Mouse (Mus musculus) myocyte (in vitro differentiated cells): Measurements from ENCODE around the gene B4galt2. TPM values are rescaled to one million over a fixed set of nuclear protein-coding genes. Genes with fewer than 3 reads are reported as not detected.
A peak's percentile ranks its signal among the peaks of the same experiment; 100 is the strongest.

Source experiments
- H3K27me3 ChIP-seq: one replicate; pipeline ENCODE4 v1.6.1; 2011; ENCODE audit not compliant: control insufficient read depth, insufficient read depth, insufficient read length
- H3K36me3 ChIP-seq: one replicate; pipeline ENCODE4 v1.6.1; 2011; ENCODE audit not compliant: control insufficient read depth, insufficient read depth
- H3K4me2 ChIP-seq: one replicate; pipeline ENCODE4 v1.6.1; 2011; ENCODE audit warnings: low read depth, control low read depth
- H3K4me3 ChIP-seq: one replicate; pipeline ENCODE4 v1.5.1; 2011; ENCODE audit warnings: mild to moderate bottlenecking, control low read depth, moderate library complexity
- H3K79me2 ChIP-seq: one replicate; pipeline ENCODE4 v1.6.1; 2011; ENCODE audit not compliant: control insufficient read depth, insufficient read depth
- H3ac ChIP-seq: one replicate; pipeline ENCODE4 v1.6.1; 2011; ENCODE audit not compliant: control insufficient read depth, insufficient read length
- CEBPB ChIP-seq: IDR thresholded peaks from 2 replicates; pipeline ENCODE4 v1.6.1; 2011; ENCODE audit warnings: mild to moderate bottlenecking, moderate library complexity; ENCODE audit not compliant: poor library complexity, insufficient read depth, severe bottlenecking
- E2F4 ChIP-seq: IDR thresholded peaks from one replicate; pipeline ENCODE4 v1.6.1; 2011; ENCODE audit warnings: mild to moderate bottlenecking, control low read depth, moderate library complexity; ENCODE audit not compliant: insufficient read depth
- MAX ChIP-seq: IDR thresholded peaks from one replicate; pipeline ENCODE4 v1.6.1; 2011; ENCODE audit warnings: low read depth, mild to moderate bottlenecking, control low read depth
- MYOD1 ChIP-seq, 3 experiments: IDR thresholded peaks; one replicate each; pipeline ENCODE4 v1.6.1; 2011; ENCODE audit warnings: control low read depth in 2 of 3, low read depth in 2 of 3, mild to moderate bottlenecking in 2 of 3, moderate library complexity in 1 of 3; ENCODE audit not compliant: insufficient read length in 2 of 3, control insufficient read depth in 1 of 3
- MYOG ChIP-seq, 3 experiments: IDR thresholded peaks; one replicate each; pipeline ENCODE4 v1.6.1; 2011; ENCODE audit warnings: control low read depth in 2 of 3, low read depth in 2 of 3, mild to moderate bottlenecking in 2 of 3; ENCODE audit not compliant: insufficient read length in 2 of 3, control insufficient read depth in 1 of 3, insufficient read depth in 1 of 3
- POLR2A ChIP-seq: IDR thresholded peaks from one replicate; pipeline ENCODE4 v1.6.1; 2011; ENCODE audit warnings: low read depth, mild to moderate bottlenecking, control low read depth, moderate library complexity; ENCODE audit not compliant: insufficient read length
- POLR2AphosphoS2 ChIP-seq: IDR thresholded peaks from one replicate; pipeline ENCODE4 v1.6.1; 2011; ENCODE audit warnings: low read depth, control low read depth; ENCODE audit not compliant: insufficient read length
- REST ChIP-seq: IDR thresholded peaks from one replicate; pipeline ENCODE4 v1.6.1; 2011; ENCODE audit warnings: mild to moderate bottlenecking, control low read depth, moderate library complexity; ENCODE audit not compliant: insufficient read depth, insufficient read length
- SRF ChIP-seq: IDR thresholded peaks from one replicate; pipeline ENCODE4 v1.6.1; 2011; ENCODE audit warnings: low read depth; ENCODE audit not compliant: control insufficient read depth, insufficient read length
- TCF12 ChIP-seq: IDR thresholded peaks from one replicate; pipeline ENCODE4 v1.6.1; 2011; ENCODE audit warnings: mild to moderate bottlenecking, control low read depth; ENCODE audit not compliant: poor library complexity, insufficient read depth, severe bottlenecking
- TCF3 ChIP-seq: IDR thresholded peaks from one replicate; pipeline ENCODE4 v1.6.1; 2011; ENCODE audit warnings: low read depth, control low read depth; ENCODE audit not compliant: insufficient read length
- USF1 ChIP-seq: IDR thresholded peaks from one replicate; pipeline ENCODE4 v1.6.1; 2011; ENCODE audit warnings: low read depth, mild to moderate bottlenecking, control low read depth, moderate library complexity
- polyA plus RNA-seq: library from polyadenylated mRNA; unstranded; fragments of >200 nt; fragmentation: generic; extraction: Trizol; gene quantifications from one replicate; pipeline ENCODE4 v1.2.1, GENCODE M21; 2012; ENCODE audit warnings: missing spikeins

Gene B4galt2
- polyA plus RNA-seq, 1 experiment = 41.6 TPM

DNA sequence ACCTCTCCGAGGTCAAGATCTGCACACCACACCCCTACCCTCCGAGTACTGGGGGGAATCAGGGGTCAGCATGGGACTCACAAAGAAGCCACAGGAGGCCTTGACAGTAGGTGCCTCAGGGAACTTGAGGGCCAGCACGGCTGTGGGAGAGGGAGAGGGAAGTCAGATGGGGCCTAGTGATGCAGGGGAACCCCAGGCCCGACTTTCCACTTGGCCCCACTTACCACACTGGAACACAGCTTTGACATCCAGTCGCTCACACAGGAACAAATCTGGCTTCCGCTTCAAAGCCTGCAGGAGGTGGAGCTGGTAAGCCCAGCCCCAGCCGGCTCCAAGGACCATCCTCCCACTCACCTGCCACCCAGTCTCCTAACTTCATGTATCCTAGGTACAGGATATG, 12.1 kb upstream of the B4galt2 start:
- peaks cover 30% of the 10 kb centered on the region for H3K36me3 ChIP-seq
- no peak overlapping the region for H3K4me2 ChIP-seq
- H3K4me3 ChIP-seq = no peak overlapping the region
- no peak overlapping the region for H3ac ChIP-seq
- TF ChIP-seq TCF12 (no peak), MYOD1 (IDR thresholded peaks at IDR 0.05; ENCODE audit: control insufficient read depth in 1 of 3, insufficient read length in 2 of 3, low read depth in 2 of 3) (no peak), SRF (no peak), TCF3 (no peak), MYOG (IDR thresholded peaks at IDR 0.05; ENCODE audit: control insufficient read depth in 1 of 3, insufficient read depth in 1 of 3, insufficient read length in 2 of 3, low read depth in 2 of 3) (no peak), CEBPB (no peak)
- H3K27me3 ChIP-seq = no peaks in the 10 kb centered on the region
- no peaks in the 10 kb centered on the region for H3K79me2 ChIP-seq

DNA sequence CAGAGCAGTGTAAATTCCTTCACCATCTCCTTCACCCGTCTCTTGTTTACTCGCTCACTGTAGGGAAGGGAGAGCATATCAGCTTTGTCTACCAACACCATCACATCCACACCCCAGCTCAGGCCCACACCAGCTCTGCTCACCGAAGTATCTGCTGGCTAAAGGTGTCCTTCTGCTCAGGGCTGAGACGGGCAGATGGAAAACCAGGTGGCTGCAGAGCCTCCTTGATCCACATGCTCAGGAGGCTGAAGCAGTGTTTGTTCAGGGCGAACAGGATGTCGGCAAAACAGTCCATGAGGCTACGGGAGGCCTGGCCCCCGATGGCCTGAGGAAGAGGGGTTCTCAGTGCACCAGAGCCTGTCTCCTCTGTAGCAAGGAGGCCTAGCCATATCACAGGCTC, 11.3 kb upstream of the B4galt2 start:
- no peak overlapping the region for H3K4me2 ChIP-seq
- peaks cover 25% of the 10 kb centered on the region for H3K36me3 ChIP-seq
- no peaks in the 10 kb centered on the region for H3K27me3 ChIP-seq
- H3ac ChIP-seq = no peak overlapping the region
- no peak overlapping the region for H3K4me3 ChIP-seq
- no peak for TF ChIP-seq REST
- TF ChIP-seq TCF3 = no peak
- no peak for TF ChIP-seq USF1
- H3K79me2 ChIP-seq = no peaks in the 10 kb centered on the region

DNA sequence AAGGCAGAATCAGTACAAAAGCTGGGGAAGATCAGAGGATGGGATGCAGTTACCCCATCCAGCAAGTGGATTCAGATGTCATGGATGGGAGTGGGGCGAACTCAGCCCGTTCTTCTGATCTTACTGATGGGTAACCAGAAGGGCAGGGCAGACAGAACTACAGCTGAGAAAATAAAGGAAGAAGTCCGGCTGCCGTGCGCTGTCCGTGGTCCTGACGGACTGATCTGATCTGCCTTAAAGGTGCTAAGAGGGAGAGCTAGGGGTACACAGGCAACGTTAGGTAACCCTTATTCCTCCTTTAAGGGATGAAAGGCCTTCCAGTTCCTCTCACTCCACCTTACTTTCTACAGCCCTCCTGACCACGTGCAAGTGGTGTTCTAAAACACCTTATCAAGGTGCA, 10.1 kb upstream of the B4galt2 start:
- TF ChIP-seq CEBPB = no peak
- TF ChIP-seq POLR2AphosphoS2 = peak; percentile 32
- no peak for TF ChIP-seq POLR2A
- no peak for TF ChIP-seq E2F4
- peak; percentile 96 for TF ChIP-seq REST
- TF ChIP-seq MYOD1 (IDR thresholded peaks at IDR 0.05; ENCODE audit: control insufficient read depth in 1 of 3, insufficient read length in 2 of 3, low read depth in 2 of 3) = no peak
- no peak for TF ChIP-seq MYOG (IDR thresholded peaks at IDR 0.05; ENCODE audit: control insufficient read depth in 1 of 3, insufficient read depth in 1 of 3, insufficient read length in 2 of 3, low read depth in 2 of 3)
- no peak for TF ChIP-seq MAX
- H3K4me2 ChIP-seq = no peak overlapping the region
- peaks cover 16% of the 10 kb centered on the region for H3K36me3 ChIP-seq
- no peaks in the 10 kb centered on the region for H3K27me3 ChIP-seq
- no peaks in the 10 kb centered on the region for H3K79me2 ChIP-seq
- H3ac ChIP-seq = no peak overlapping the region
- no peak overlapping the region for H3K4me3 ChIP-seq

DNA sequence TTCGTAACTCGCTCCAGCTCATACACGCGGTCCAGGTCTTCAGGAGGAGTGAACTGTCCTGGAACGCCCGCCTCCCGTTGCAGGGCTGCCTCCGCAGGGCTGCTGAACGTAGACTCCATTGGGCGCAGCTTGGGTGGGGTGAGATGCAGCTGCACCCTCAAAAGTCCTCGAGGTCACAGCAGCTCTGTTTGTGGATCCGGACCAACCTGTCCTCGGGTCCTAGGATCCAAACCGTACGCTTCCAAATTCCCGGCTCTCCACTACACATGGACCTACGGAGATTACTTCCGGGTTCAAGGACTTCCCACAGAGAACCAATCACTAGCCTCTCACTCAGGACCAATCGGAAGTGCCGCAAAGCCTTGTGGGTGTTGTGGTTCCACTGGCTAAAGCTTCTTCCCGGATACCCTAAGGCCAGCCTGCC, 8.5 kb upstream of the B4galt2 start, which contains the start of gene Dph2:
Gene Dph2, minus strand, starts transcription at position 295 of the 424 bp plus-strand sequence.
- peaks cover 3% of the 10 kb centered on the region for H3K79me2 ChIP-seq
- TF ChIP-seq E2F4 (peak; percentile 50), MAX (no peak)
- H3K4me2 ChIP-seq = peak within 1 kb of the TSS; percentile 68
- no peak within 1 kb of the TSS for H3ac ChIP-seq
- H3K36me3 ChIP-seq = peaks cover 8% of the 10 kb centered on the region
- peak within 1 kb of the TSS; percentile 40 for H3K4me3 ChIP-seq
- no peaks in the 10 kb centered on the region for H3K27me3 ChIP-seq

DNA sequence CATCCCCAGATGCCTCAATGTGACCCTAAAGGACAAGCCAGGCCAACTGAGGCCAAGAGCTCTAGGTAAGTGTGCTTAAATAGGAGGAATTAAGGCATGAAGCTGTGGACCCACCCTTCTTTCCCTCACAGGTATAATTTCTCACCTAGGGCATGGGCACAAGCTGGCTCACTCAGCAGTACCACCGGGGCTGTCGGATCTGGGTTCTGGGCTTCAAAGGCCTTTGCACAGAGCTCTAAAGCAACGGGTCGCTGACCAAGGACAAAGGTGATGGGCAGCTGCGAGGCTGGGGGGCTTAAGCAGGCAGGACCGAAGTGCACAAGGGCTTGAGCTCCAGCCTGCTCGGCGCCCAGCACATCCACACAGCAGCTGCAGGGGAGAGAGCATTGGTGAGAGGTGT, 7.5 kb upstream of the B4galt2 start:
- no peaks in the 10 kb centered on the region for H3K27me3 ChIP-seq
- TF ChIP-seq CEBPB (no peak), E2F4 (no peak), REST (no peak), MYOD1 (IDR thresholded peaks at IDR 0.05; ENCODE audit: control insufficient read depth in 1 of 3, insufficient read length in 2 of 3, low read depth in 2 of 3) (no peak)
- H3ac ChIP-seq = no peak overlapping the region
- peak overlapping the region; percentile 68 for H3K4me2 ChIP-seq
- H3K4me3 ChIP-seq = peak overlapping the region; percentile 40
- peaks cover 11% of the 10 kb centered on the region for H3K79me2 ChIP-seq
- H3K36me3 ChIP-seq = peaks cover 2% of the 10 kb centered on the region

DNA sequence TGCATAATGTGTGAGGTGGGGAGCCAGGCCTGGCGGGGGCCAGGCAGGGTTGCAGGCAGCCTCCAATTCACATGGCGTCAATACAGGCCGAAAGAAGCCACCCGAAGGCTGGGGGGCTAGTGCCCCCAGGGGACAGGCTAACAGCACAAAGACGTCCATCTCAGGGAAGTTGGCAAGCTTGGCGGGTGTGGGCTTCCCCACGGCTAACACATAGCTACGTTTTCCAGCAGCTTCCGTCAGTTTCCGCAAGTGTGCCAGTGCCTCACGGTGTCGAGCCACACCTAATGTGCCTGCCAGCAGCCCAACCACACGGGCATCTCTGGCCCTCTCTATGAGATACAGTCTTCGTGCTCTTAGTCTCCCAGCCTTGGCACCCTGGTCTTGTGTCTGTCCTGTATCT, 6.7 kb upstream of the B4galt2 start:
- Histone ChIP-seq H3K79me2 (peaks cover 14% of the 10 kb centered on the region), H3K36me3 (peaks cover under 1% of the 10 kb centered on the region), H3K4me2 (no peak overlapping the region), H3K27me3 (no peaks in the 10 kb centered on the region), H3K4me3 (no peak overlapping the region), H3ac (no peak overlapping the region)
- TF ChIP-seq POLR2A = no peak
